Mouse (Mus musculus) neural tube, embryonic 15.5 days (tissue): Measurements from ENCODE around the gene Src. TPM values are rescaled to one million over a fixed set of nuclear protein-coding genes. Genes with fewer than 3 reads are reported as not detected.
"Not testable (repeated sequence)": the region's sequence is repeated elsewhere in the genome, so short reads cannot be mapped to it uniquely, and the experiment has no call there.

ENCODE experiments used
- ATAC-seq: fragments of 200-750 bp; cut with Nextera tagmentation; 2 replicates; pipeline ENCODE4 v1.8.0; 2017; ENCODE audit warnings: mild to moderate bottlenecking, moderate TSS enrichment, moderate library complexity; ENCODE audit not compliant: low FRiP score
- H3K27ac ChIP-seq: fragments of 300-500 bp; sonication (generic); replicated peaks from 2 replicates; pipeline ENCODE4 v1.5.1; 2015; ENCODE audit warnings: mild to moderate bottlenecking, inconsistent platforms
- H3K27me3 ChIP-seq: fragments of 300-500 bp; sonication (generic); replicated peaks from 2 replicates; pipeline ENCODE4 v1.6.1; 2015; ENCODE audit warnings: inconsistent platforms
- H3K36me3 ChIP-seq: fragments of 300-500 bp; sonication (generic); 2 replicates; pipeline ENCODE4 v1.6.1; 2015; ENCODE audit warnings: inconsistent platforms
- H3K4me1 ChIP-seq: fragments of 300-500 bp; sonication (generic); 2 replicates; pipeline ENCODE4 v1.6.1; 2015; ENCODE audit warnings: inconsistent platforms
- H3K4me2 ChIP-seq: fragments of 300-500 bp; sonication (generic); 2 replicates; pipeline ENCODE4 v1.6.1; 2015; ENCODE audit warnings: inconsistent platforms, mild to moderate bottlenecking, moderate library complexity
- H3K4me3 ChIP-seq: fragments of 300-500 bp; sonication (generic); replicated peaks from 2 replicates; pipeline ENCODE4 v1.5.1; 2015; ENCODE audit warnings: mild to moderate bottlenecking, inconsistent platforms
- H3K9ac ChIP-seq: fragments of 300-500 bp; sonication (generic); replicated peaks from 2 replicates; pipeline ENCODE4 v1.6.1; 2015; ENCODE audit warnings: mild to moderate bottlenecking, inconsistent platforms
- H3K9me3 ChIP-seq: fragments of 300-500 bp; sonication (generic); replicated peaks from 2 replicates; pipeline ENCODE4 v1.6.1; 2016; ENCODE audit warnings: inconsistent platforms
- WGBS: fragments of 180-500 bp; shearing (Covaris S2); methylation state at CpG from one replicate; pipeline ENCODE4 v1.1.7; 2015; ENCODE audit warnings: mixed read lengths; 5-methylcytosine and 5-hydroxymethylcytosine counted together
- polyA plus RNA-seq: library from polyadenylated mRNA; unstranded; fragments of >200 nt; fragmentation: Nextera tagmentation; extraction: Ambion mirVana; gene quantifications from 2 replicates; pipeline ENCODE4 v1.2.1, GENCODE M21; 2015

Gene Src
- polyA plus RNA-seq, 1 experiment from 2014 or later = 33.0 TPM

GRCm38 (mm10) chr2:157486559-157486958 lies 68.3 kb downstream of the Src start:
- not testable (repeated sequence) for ATAC-seq, H3K4me3 ChIP-seq, H3K27me3 ChIP-seq, H3K9ac ChIP-seq, H3K4me2 ChIP-seq, H3K36me3 ChIP-seq, H3K9me3 ChIP-seq, H3K27ac ChIP-seq
- WGBS = 65% methylated on average over 5 of the region's 5 CpGs
- peaks cover 30% of the 10 kb centered on the region for H3K4me1 ChIP-seq

GRCm38 (mm10) chr2:157486981-157487656 lies 68.9 kb downstream of the Src start:
- no peak overlapping the region for H3K4me3 ChIP-seq
- H3K27me3 ChIP-seq = no peaks in the 10 kb centered on the region
- peaks cover 24% of the 10 kb centered on the region for H3K4me1 ChIP-seq
- no peaks in the 10 kb centered on the region for H3K36me3 ChIP-seq
- no peak overlapping the region for H3K27ac ChIP-seq
- no peaks in the 10 kb centered on the region for H3K9me3 ChIP-seq
- no peak overlapping the region for H3K9ac ChIP-seq
- no peak for ATAC-seq
- H3K4me2 ChIP-seq = no peak overlapping the region
- 33% methylated on average over 7 of the region's 7 CpGs for WGBS

GRCm38 (mm10) chr2:157487733-157488175 lies 69.5 kb downstream of the Src start:
- H3K9ac ChIP-seq = no peak overlapping the region
- no peaks in the 10 kb centered on the region for H3K27me3 ChIP-seq
- ATAC-seq = peak; percentile 25; the same call in 1 of the 2 replicates
- H3K4me1 ChIP-seq = peaks cover 18% of the 10 kb centered on the region
- H3K27ac ChIP-seq = peak overlapping the region; percentile 54; the same call in 1 of the 2 replicates
- no peaks in the 10 kb centered on the region for H3K9me3 ChIP-seq
- 0 out of 2 replicates have a peak overlapping the region, but pooled peaks have one; percentile 13 for H3K4me2 ChIP-seq
- no peaks in the 10 kb centered on the region for H3K36me3 ChIP-seq
- 18% methylated on average over 12 of the region's 12 CpGs for WGBS
- H3K4me3 ChIP-seq = no peak overlapping the region

- ATAC-seq = no peak
- WGBS = 86% methylated on average over 3 of the region's 3 CpGs
- Histone ChIP-seq H3K9ac (no peak overlapping the region), H3K27ac (no peak overlapping the region), H3K27me3 (no peaks in the 10 kb centered on the region), H3K36me3 (no peaks in the 10 kb centered on the region), H3K4me2 (no peak overlapping the region), H3K4me3 (no peak overlapping the region), H3K9me3 (no peaks in the 10 kb centered on the region), H3K4me1 (no peaks in the 10 kb centered on the region)
These were observed 75.0 kb downstream of the Src start for GRCm38 (mm10) chr2:157493240-157493639.

- no peaks in the 10 kb centered on the region for H3K9me3 ChIP-seq
- H3K27ac ChIP-seq = no peak overlapping the region; the same call in 1 of the 2 replicates
- H3K27me3 ChIP-seq = no peaks in the 10 kb centered on the region
- H3K4me1 ChIP-seq = 0 out of 2 replicates have a peak, but pooled peaks cover 7% of the 10 kb centered on the region
- ATAC-seq = no peak
- 10% methylated on average over 4 of the region's 4 CpGs for WGBS
- H3K36me3 ChIP-seq = no peaks in the 10 kb centered on the region
- no peak overlapping the region for H3K4me3 ChIP-seq
- H3K4me2 ChIP-seq = no peak overlapping the region
- no peak overlapping the region for H3K9ac ChIP-seq
These were observed 80.3 kb downstream of the Src start for GRCm38 (mm10) chr2:157498529-157498928.

- Histone ChIP-seq H3K4me3 (no peak overlapping the region), H3K9me3 (no peaks in the 10 kb centered on the region), H3K4me2 (no peak overlapping the region), H3K36me3 (no peaks in the 10 kb centered on the region), H3K27ac (no peak overlapping the region), H3K9ac (no peak overlapping the region), H3K4me1 (0 out of 2 replicates have a peak, but pooled peaks cover 7% of the 10 kb centered on the region), H3K27me3 (no peaks in the 10 kb centered on the region)
- ATAC-seq = no peak
- WGBS = 83% methylated on average over 2 of the region's 2 CpGs
These were observed 82.1 kb downstream of the Src start for GRCm38 (mm10) chr2:157500364-157500763.

GRCm38 (mm10) chr2:157501324-157501723 lies 83.1 kb downstream of the Src start:
- no peak overlapping the region for H3K4me3 ChIP-seq
- WGBS = 94% methylated on average over 4 of the region's 4 CpGs
- H3K36me3 ChIP-seq = no peaks in the 10 kb centered on the region
- H3K27ac ChIP-seq = no peak overlapping the region
- H3K9ac ChIP-seq = no peak overlapping the region
- H3K4me1 ChIP-seq = peaks cover 7% of the 10 kb centered on the region; the same call in 1 of the 2 replicates
- H3K27me3 ChIP-seq = no peaks in the 10 kb centered on the region
- H3K4me2 ChIP-seq = no peak overlapping the region
- no peak for ATAC-seq
- no peaks in the 10 kb centered on the region for H3K9me3 ChIP-seq

- no peaks in the 10 kb centered on the region for H3K36me3 ChIP-seq
- no peaks in the 10 kb centered on the region for H3K27me3 ChIP-seq
- H3K27ac ChIP-seq = 0 out of 2 replicates have a peak overlapping the region, but pooled peaks have one; percentile 1
- peaks cover 20% of the 10 kb centered on the region for H3K4me1 ChIP-seq
- WGBS = 17% methylated on average over 14 of the region's 14 CpGs
- H3K9me3 ChIP-seq = no peaks in the 10 kb centered on the region
- no peak overlapping the region for H3K9ac ChIP-seq
- no peak overlapping the region for H3K4me3 ChIP-seq
- ATAC-seq = 0 out of 2 replicates have a peak, but pooled peaks have one; percentile 49
- H3K4me2 ChIP-seq = peak overlapping the region; percentile 39
These were observed 88.5 kb downstream of the Src start for GRCm38 (mm10) chr2:157506779-157507178.

GRCm38 (mm10) chr2:157509182-157509581 lies 90.9 kb downstream of the Src start:
- no peak overlapping the region for H3K27ac ChIP-seq
- ATAC-seq = no peak
- no peak overlapping the region for H3K9ac ChIP-seq
- no peaks in the 10 kb centered on the region for H3K27me3 ChIP-seq
- no peak overlapping the region for H3K4me2 ChIP-seq
- no peaks in the 10 kb centered on the region for H3K9me3 ChIP-seq
- no peak overlapping the region for H3K4me3 ChIP-seq
- H3K4me1 ChIP-seq = peaks cover 38% of the 10 kb centered on the region
- 86% methylated on average over 5 of the region's 5 CpGs for WGBS
- no peaks in the 10 kb centered on the region for H3K36me3 ChIP-seq

- H3K9ac ChIP-seq = no peak overlapping the region
- no peak overlapping the region for H3K4me3 ChIP-seq
- H3K27me3 ChIP-seq = no peaks in the 10 kb centered on the region
- WGBS = 82% methylated on average over 4 of the region's 4 CpGs
- ATAC-seq = no peak
- no peak overlapping the region for H3K27ac ChIP-seq
- H3K4me1 ChIP-seq = peaks cover 44% of the 10 kb centered on the region
- H3K9me3 ChIP-seq = no peaks in the 10 kb centered on the region
- H3K4me2 ChIP-seq = no peak overlapping the region
- no peaks in the 10 kb centered on the region for H3K36me3 ChIP-seq
These were observed 91.8 kb downstream of the Src start for GRCm38 (mm10) chr2:157510031-157510430.

GRCm38 (mm10) chr2:157512859-157513258 lies 94.6 kb downstream of the Src start:
- Histone ChIP-seq H3K4me2 (no peak overlapping the region), H3K9ac (no peak overlapping the region), H3K27ac (no peak overlapping the region), H3K36me3 (no peaks in the 10 kb centered on the region), H3K27me3 (no peaks in the 10 kb centered on the region), H3K4me1 (peaks cover 39% of the 10 kb centered on the region), H3K4me3 (no peak overlapping the region), H3K9me3 (no peaks in the 10 kb centered on the region)
- WGBS = 76% methylated on average over 9 of the region's 9 CpGs
- no peak for ATAC-seq

- Histone ChIP-seq H3K9ac (no peak overlapping the region), H3K4me1 (peaks cover 43% of the 10 kb centered on the region), H3K4me3 (no peak overlapping the region), H3K9me3 (no peaks in the 10 kb centered on the region), H3K36me3 (no peaks in the 10 kb centered on the region), H3K27me3 (no peaks in the 10 kb centered on the region), H3K27ac (no peak overlapping the region), H3K4me2 (no peak overlapping the region)
- WGBS = 49% methylated on average over 9 of the region's 9 CpGs
- no peak for ATAC-seq
These were observed 95.5 kb downstream of the Src start for GRCm38 (mm10) chr2:157513737-157514208.
